Mouse (Mus musculus) MEL (cell line): ENCODE data around the gene Mab21l1.

Source experiments
- MXI1 ChIP-seq: IDR thresholded peaks from 2 replicates; pipeline ENCODE4 v1.6.1; 2011; ENCODE audit warnings: mild to moderate bottlenecking, low read depth, low read length, improper control_type of control experiment
- NELFE ChIP-seq: IDR thresholded peaks from 2 replicates; pipeline ENCODE4 v1.6.1; 2011; ENCODE audit warnings: low read depth, low read length, improper control_type of control experiment
- RCOR1 ChIP-seq: IDR thresholded peaks from 2 replicates; pipeline ENCODE4 v1.6.1; 2012; ENCODE audit warnings: low read depth, mild to moderate bottlenecking, inconsistent platforms, low read length, improper control_type of control experiment

GRCm38 (mm10) chr3:55816096-55816495, 33.8 kb downstream of the Mab21l1 start:
- TF ChIP-seq RCOR1 (no peak), NELFE (no peak), MXI1 (no peak)
